Mouse (Mus musculus) lung, adult 10 weeks (tissue): Measurements from ENCODE around the gene Wfdc15a. TPM values are rescaled to one million over a fixed set of nuclear protein-coding genes. Genes with fewer than 3 reads are reported as not detected.

ENCODE experiments used
- polyA plus RNA-seq: library from polyadenylated mRNA; stranded (reverse); fragments of 350-450 nt; fragmentation: Illumina TruSeq; extraction: RNeasy Lipid Tissue Mini Kit (QIAGEN cat#74804); gene quantifications from one replicate; pipeline ENCODE4 v1.2.3, GENCODE M21; 2014; ENCODE audit warnings: low read depth, low replicate concordance; ENCODE audit not compliant: insufficient read depth

Gene Wfdc15a
- polyA plus RNA-seq = not detected

DNA sequence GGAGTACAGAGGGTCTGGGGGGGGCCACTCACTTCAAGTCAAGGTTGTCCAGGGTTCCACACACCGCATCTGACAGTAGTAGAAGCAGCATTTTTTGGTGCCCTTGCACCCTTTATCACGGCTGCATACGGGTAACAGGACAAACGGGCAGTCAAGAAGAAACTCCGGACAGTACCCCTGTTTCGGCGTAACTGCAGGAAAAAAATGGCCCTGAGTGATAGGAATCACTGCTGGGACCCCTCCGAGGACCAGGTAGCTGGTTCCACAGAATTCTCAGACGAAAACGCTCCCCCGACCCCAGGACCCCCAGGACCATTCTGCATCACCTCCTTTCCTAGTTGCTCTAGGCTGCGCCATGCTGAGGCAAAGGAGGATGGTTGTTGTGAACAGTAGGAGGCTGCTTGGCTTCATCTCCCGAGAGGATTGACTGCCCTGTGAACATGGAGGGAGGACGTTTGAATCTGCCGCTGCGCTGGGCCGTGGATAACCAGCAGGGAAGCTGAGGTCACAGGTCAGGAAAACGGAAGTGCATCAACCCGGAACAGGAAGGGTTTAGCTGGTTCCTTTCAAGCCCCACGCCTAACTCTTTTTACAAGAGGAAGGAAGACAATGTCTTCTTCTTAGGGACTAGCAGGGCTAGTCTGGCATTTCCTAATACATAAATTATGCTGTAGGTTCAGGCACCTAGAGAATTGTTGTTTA, at the start of gene Wfdc15a:
Gene Wfdc15a, minus strand, starts transcription at position 505 of the 702 bp plus-strand sequence.

DNA sequence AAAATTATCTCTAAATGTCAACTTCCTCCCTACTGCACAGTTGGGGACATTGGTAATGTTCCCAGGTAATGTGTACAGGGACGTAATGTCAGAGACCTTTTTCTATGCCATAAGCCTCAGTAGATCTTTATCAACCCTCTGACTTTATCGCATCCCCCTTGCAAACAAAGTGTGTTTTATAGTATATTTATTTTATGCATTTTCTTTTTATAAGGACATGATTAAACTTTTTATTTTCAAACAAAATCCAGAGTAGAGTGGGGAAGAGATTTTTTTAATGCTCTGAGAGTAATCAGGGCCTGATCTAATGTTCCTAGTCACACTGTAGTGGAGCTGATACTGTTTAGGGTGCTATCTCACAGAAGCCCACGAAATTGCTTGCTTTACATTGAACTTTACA, 38.4 kb upstream of the Wfdc15a start, which contains the start of gene Svs2:
Gene Svs2, minus strand, starts transcription at position 101 of the 400 bp plus-strand sequence.

DNA sequence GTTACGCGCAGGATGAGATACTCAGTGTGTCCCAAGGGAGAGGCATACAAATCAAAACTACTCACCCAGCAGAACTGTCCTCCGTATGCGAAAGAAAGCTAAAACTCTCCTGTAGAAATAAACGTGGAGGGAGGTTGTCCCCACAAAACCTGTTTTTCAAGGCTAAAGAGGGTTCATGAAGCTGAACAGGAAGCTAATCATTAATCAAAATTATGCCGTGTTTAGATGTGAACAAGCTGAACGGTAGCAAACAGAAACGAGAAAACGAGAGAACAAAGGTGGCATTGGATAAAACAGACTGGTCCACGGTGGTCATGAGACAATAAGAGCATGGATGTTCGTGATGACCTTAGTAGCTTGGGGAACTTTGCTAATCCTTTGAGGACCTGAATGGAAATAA, 21.6 kb upstream of the Wfdc15a start, which contains the start of gene Wfdc15b:
Gene Wfdc15b, minus strand, starts transcription at position 139 of the 400 bp plus-strand sequence.

DNA sequence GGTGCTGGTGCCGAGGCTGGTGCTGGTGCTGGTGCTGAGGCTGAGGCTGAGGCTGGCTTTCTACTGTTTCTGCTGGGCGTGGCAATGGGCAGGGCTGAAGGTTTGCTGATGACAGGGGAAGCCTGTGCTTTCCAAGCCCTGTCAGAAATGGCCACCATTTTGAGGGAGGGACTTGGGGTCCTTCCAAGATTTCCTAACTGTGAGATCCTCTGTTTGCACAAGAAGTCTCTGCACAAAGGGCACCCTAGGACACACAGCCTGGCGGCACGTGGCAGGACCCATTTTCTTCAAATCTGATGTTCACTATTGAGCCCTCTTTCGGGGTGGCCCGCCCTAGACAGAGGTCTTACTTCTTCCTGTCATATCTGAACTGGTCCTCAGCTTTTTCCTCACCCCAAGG, 9.4 kb downstream of the Wfdc15a start, which contains the start of gene Wfdc12:
Gene Wfdc12, minus strand, starts transcription at position 33 of the 400 bp plus-strand sequence.

DNA sequence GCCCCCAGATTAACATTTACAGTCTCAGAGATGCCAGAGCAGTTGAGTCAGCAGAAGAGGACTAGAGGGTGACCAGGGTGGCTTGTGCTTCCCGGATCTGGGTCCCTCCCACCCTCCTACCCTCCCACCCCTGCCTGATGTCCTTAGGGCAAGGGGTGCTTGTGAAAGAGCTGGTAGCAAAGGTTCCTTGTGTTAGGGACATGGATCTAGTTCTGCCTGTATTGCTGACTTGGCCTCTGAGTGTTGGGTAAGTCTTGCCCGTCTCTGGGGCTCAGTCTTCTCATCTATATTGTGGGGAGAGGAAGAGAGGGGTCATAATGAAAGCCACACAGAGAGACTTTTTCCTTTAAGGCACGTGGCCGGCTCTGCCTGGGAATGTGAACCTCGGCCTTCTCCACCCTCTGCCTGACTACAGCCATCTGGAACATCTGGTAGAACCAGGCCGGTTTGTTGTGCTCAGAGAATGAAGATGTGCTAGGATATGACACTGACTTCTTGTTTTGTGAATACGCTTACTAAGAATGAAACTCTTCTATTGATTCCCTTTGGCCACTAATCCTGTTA, 17.2 kb downstream of the Wfdc15a start, which contains the start of gene Wfdc5:
Gene Wfdc5, minus strand, starts transcription at position 51 of the 564 bp plus-strand sequence.

DNA sequence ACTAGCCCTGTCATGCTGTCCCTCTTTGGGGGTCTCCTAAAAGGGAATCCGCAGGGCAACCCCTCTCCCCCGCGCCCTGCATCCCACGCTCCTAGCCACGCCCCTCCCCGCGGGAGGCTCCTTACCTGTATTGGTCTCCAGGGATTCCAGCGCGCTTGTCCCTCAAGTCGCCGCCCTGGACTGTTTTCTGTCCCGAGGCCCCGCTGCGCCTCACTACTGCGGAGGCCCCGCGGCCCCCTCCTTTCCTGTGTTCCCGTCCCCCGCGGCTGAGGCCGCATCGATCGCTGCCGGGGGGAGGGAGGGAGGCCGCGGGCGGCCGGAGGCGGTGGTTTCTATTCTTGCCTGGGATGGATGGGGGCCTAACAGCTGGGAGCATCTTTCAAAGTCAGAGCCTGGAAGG, 29.0 kb downstream of the Wfdc15a start, which contains the start of gene Kcns1:
Gene Kcns1, minus strand, starts transcription at position 212 of the 400 bp plus-strand sequence.

Other genes starting within 250 kb of the Wfdc15a start
- 116 TPM for gene Ywhab, start 205.2 kb downstream of the Wfdc15a start, polyA plus RNA-seq
- 0.37 TPM for gene Pabpc1l, start 174.7 kb downstream of the Wfdc15a start, polyA plus RNA-seq
- 30.1 TPM for gene Stk4, start 129.8 kb downstream of the Wfdc15a start, polyA plus RNA-seq
- 22.2 TPM for gene Tomm34, start 129.0 kb downstream of the Wfdc15a start, polyA plus RNA-seq
- gene Kcns1, start 29.0 kb downstream of the Wfdc15a start, polyA plus RNA-seq = not detected
- gene Wfdc5, start 17.4 kb downstream of the Wfdc15a start, polyA plus RNA-seq = not detected
- gene Wfdc12, start 9.5 kb downstream of the Wfdc15a start, polyA plus RNA-seq = not detected
- not detected for gene Wfdc15b, start 21.5 kb upstream of the Wfdc15a start, polyA plus RNA-seq
- gene Svs2, start 38.3 kb upstream of the Wfdc15a start, polyA plus RNA-seq = not detected
- not detected for gene Svs3b, start 56.5 kb upstream of the Wfdc15a start, polyA plus RNA-seq
- gene Svs4, start 78.3 kb upstream of the Wfdc15a start, polyA plus RNA-seq = not detected
- not detected for gene Svs3a, start 89.1 kb upstream of the Wfdc15a start, polyA plus RNA-seq
- not detected for gene Svs6, start 116.6 kb upstream of the Wfdc15a start, polyA plus RNA-seq
- gene Svs5, start 132.6 kb upstream of the Wfdc15a start, polyA plus RNA-seq = not detected
- gene Slpi, start 189.0 kb upstream of the Wfdc15a start, polyA plus RNA-seq = 98.1 TPM
- 10.2 TPM for gene Rbpjl, start 203.0 kb upstream of the Wfdc15a start, polyA plus RNA-seq
- gene Matn4, start 205.0 kb upstream of the Wfdc15a start, polyA plus RNA-seq = 22.9 TPM
- gene Sdc4, start 243.8 kb upstream of the Wfdc15a start, polyA plus RNA-seq = 109 TPM